8 mouse cellular contexts compared by ENCODE assay signal in genomic region chrX:41401186-41401585, GRCm38 (mm10). TPM values are rescaled to one million over a fixed set of nuclear protein-coding genes. Genes with fewer than 3 reads are reported as not detected.
A peak's percentile ranks its signal among the peaks of the same experiment; 100 is the strongest.
DNase-seq lines count a peak whose midpoint lies in the region; ATAC-seq and TF ChIP-seq lines count a peak whose summit lies in the region.

No protein-coding gene starts in this region.

- no peaks in the 10 kb centered on the region for H3K9me3 ChIP-seq in embryonic facial prominence, embryonic 14.5 days (ENCODE audit: control insufficient read depth, low read length)
- no peaks in the 10 kb centered on the region for H3K9me3 ChIP-seq in midbrain, embryonic 16.5 days (replicated peaks; ENCODE audit: control insufficient read depth, low read length, poor library complexity, severe bottlenecking)

- WGBS in kidney, adult 2 months, result 0% methylated on average over 16 of the region's 17 CpGs
- 14% methylated on average over 15 of the region's 17 CpGs for WGBS in embryonic facial prominence, embryonic 14.5 days
- 8% methylated on average over 14 of the region's 17 CpGs for WGBS in midbrain, embryonic 16.5 days

- DNase-seq in kidney, adult 2 months, result no peak
- DNase-seq in kidney, adult 18-20 months, result no peak
- peak; percentile 8 for DNase-seq in T-cell, adult 2 months (ENCODE audit: low spot score)
- no peak for DNase-seq in embryonic facial prominence, embryonic 14.5 days (ENCODE audit: low spot score)
- peak; percentile 14 for DNase-seq in kidney, postnatal 10 days
- DNase-seq in spleen, postnatal 14 days (ENCODE audit: low spot score in 2 of 2), result no peak
- DNase-seq in cerebellum, adult 8-10 months, result no peak

- no peak overlapping the region for H3K27ac ChIP-seq in kidney, adult 2 months (ENCODE audit: insufficient read depth, low read depth, low read length)
- no peak overlapping the region for H3K27ac ChIP-seq in embryonic facial prominence, embryonic 14.5 days (replicated peaks; ENCODE audit: low read depth, low read length)
- H3K27ac ChIP-seq in midbrain, embryonic 16.5 days (ENCODE audit: low read length), result peak overlapping the region; percentile 67

- no peaks in the 10 kb centered on the region for H3K27me3 ChIP-seq in kidney, adult 2 months (replicated peaks; ENCODE audit: control insufficient read depth, insufficient read depth, low read length)
- H3K27me3 ChIP-seq in embryonic facial prominence, embryonic 14.5 days (replicated peaks; ENCODE audit: control insufficient read depth, insufficient read depth, low read length), result no peaks in the 10 kb centered on the region
- no peaks in the 10 kb centered on the region for H3K27me3 ChIP-seq in midbrain, embryonic 16.5 days (ENCODE audit: control insufficient read depth, insufficient read depth, low read depth, low read length)

- peak overlapping the region; percentile 60 for H3K9ac ChIP-seq in embryonic facial prominence, embryonic 14.5 days (ENCODE audit: low read depth, low read length)
- peak overlapping the region; percentile 59 for H3K9ac ChIP-seq in midbrain, embryonic 16.5 days (ENCODE audit: low read depth, low read length)

- H3K4me3 ChIP-seq in kidney, adult 2 months (ENCODE audit: insufficient read depth, low read depth, low read length), result peak overlapping the region; percentile 50
- peak overlapping the region; percentile 47 for H3K4me3 ChIP-seq in embryonic facial prominence, embryonic 14.5 days (ENCODE audit: low read depth, low read length)
- H3K4me3 ChIP-seq in midbrain, embryonic 16.5 days (ENCODE audit: low read depth, low read length), result peak overlapping the region; percentile 51

- H3K4me1 ChIP-seq in kidney, adult 2 months (ENCODE audit: control insufficient read depth, insufficient read depth, low read length), result no peaks in the 10 kb centered on the region; the same call in 1 of the 2 replicates
- H3K4me1 ChIP-seq in embryonic facial prominence, embryonic 14.5 days (ENCODE audit: control insufficient read depth, insufficient read depth, low read length), result no peaks in the 10 kb centered on the region
- 0 out of 2 replicates have a peak, but pooled peaks cover 2% of the 10 kb centered on the region for H3K4me1 ChIP-seq in midbrain, embryonic 16.5 days (ENCODE audit: control insufficient read depth, insufficient read depth, low read length)

- H3K36me3 ChIP-seq in kidney, adult 2 months (ENCODE audit: control insufficient read depth, insufficient read depth, low read length), result no peaks in the 10 kb centered on the region
- H3K36me3 ChIP-seq in embryonic facial prominence, embryonic 14.5 days (ENCODE audit: control insufficient read depth, insufficient read depth, low read length), result no peaks in the 10 kb centered on the region
- no peaks in the 10 kb centered on the region for H3K36me3 ChIP-seq in midbrain, embryonic 16.5 days (ENCODE audit: control insufficient read depth, insufficient read depth, low read length)

- no peak for TF ChIP-seq POLR2A in kidney, adult 2 months (IDR thresholded peaks at IDR 0.05; ENCODE audit: low read depth, low read length)

- peak overlapping the region; percentile 67 for H3K4me2 ChIP-seq in embryonic facial prominence, embryonic 14.5 days (ENCODE audit: low read depth, low read length)
- H3K4me2 ChIP-seq in midbrain, embryonic 16.5 days (ENCODE audit: low read length), result peak overlapping the region; percentile 58

- no peak for TF ChIP-seq CTCF in kidney, adult 2 months (conservative IDR thresholded peaks at IDR 0.05; ENCODE audit: insufficient read depth, insufficient read length, low read depth, low read length)

- ATAC-seq in embryonic facial prominence, embryonic 14.5 days (ENCODE audit: low read depth), result 0 out of 2 replicates have a peak, but pooled peaks have one; percentile 26
- peak; percentile 30; the same call in 1 of the 2 replicates for ATAC-seq in midbrain, embryonic 16.5 days

RNA-seq across cellular contexts. Expression of gene Gria3, which starts 0.5 kb away (rescaled TPM):
- 3.1 and 4.3 TPM in 2 replicates for polyA plus RNA-seq in kidney, adult 2 months (2012; rRNA removed)
- polyA plus RNA-seq in embryonic facial prominence, embryonic 14.5 days (2014; fragmentation: Nextera tagmentation; extraction: Ambion mirVana), result 9.4 and 10.6 TPM in 2 replicates
- 20.0 and 20.7 TPM in 2 replicates for polyA plus RNA-seq in midbrain, embryonic 16.5 days (2015; fragmentation: Nextera tagmentation; extraction: Ambion mirVana)

Comparison
In these comparisons a context has a peak if more than half of its experiments do, and no peak if none do; other contexts are left out.
1. DNase-seq: peak in T-cell, adult 2 months (single experiment) and kidney, postnatal 10 days (single experiment); none in kidney, adult 2 months (single experiment), kidney, adult 18-20 months (single experiment), embryonic facial prominence, embryonic 14.5 days (single experiment), spleen, postnatal 14 days (0 of 2) and cerebellum, adult 8-10 months (single experiment).
2. Peak in every context shown above with its lines, with median percentiles within 50 percentile points of each other: H3K4me3 ChIP-seq.